Mouse (Mus musculus): ENCODE results near the gene Dctd.

Dctd gene

GRCm38 (mm10) chr8:48098792-48099191 is at the start of gene Dctd:
Dctd (plus strand) TSS chr8:48099092.
- DNase-seq: no peak

- DNase-seq: no peak
These were observed 45.3 kb upstream of the Dctd start for GRCm38 (mm10) chr8:48053611-48054010.

GRCm38 (mm10) chr8:48063526-48064072 is 35.3 kb upstream of the Dctd start:
- DNase-seq: no peak

- no peak for DNase-seq
These were observed 24.7 kb upstream of the Dctd start for GRCm38 (mm10) chr8:48074149-48074548.

GRCm38 (mm10) chr8:48082343-48082742 is 16.5 kb upstream of the Dctd start:
- DNase-seq: no peak

GRCm38 (mm10) chr8:48090661-48091060 is 8.2 kb upstream of the Dctd start:
- no peak for DNase-seq

- no peak for DNase-seq
These were observed 3.5 kb upstream of the Dctd start for GRCm38 (mm10) chr8:48095378-48095777.

- DNase-seq: peak; percentile 64
These were observed 1.6 kb upstream of the Dctd start for GRCm38 (mm10) chr8:48097131-48097794.

GRCm38 (mm10) chr8:48098081-48098639 is 732 bp upstream of the Dctd start:
- no peak for DNase-seq

- no peak for DNase-seq
These were observed 1.4 kb downstream of the Dctd start for GRCm38 (mm10) chr8:48100100-48100787.

- peak; percentile 20 for DNase-seq
These were observed 10.5 kb downstream of the Dctd start for GRCm38 (mm10) chr8:48109373-48109855.

GRCm38 (mm10) chr8:48109856-48110780 is 11.2 kb downstream of the Dctd start:
- peak; percentile 74 for DNase-seq

GRCm38 (mm10) chr8:48114591-48114990 is 15.7 kb downstream of the Dctd start:
- no peak for DNase-seq

GRCm38 (mm10) chr8:48122991-48123390 is 24.1 kb downstream of the Dctd start:
- no peak for DNase-seq

GRCm38 (mm10) chr8:48124857-48125256 is 26.0 kb downstream of the Dctd start:
- no peak for DNase-seq

- no peak for DNase-seq
These were observed 28.1 kb downstream of the Dctd start for GRCm38 (mm10) chr8:48126954-48127353.

- DNase-seq: no peak
These were observed 31.4 kb downstream of the Dctd start for GRCm38 (mm10) chr8:48130266-48130665.

GRCm38 (mm10) chr8:48133321-48133720 is 34.4 kb downstream of the Dctd start:
- no peak for DNase-seq

- no peak for DNase-seq
These were observed 38.1 kb downstream of the Dctd start for GRCm38 (mm10) chr8:48136804-48137650.

- no peak for DNase-seq
These were observed 38.7 kb downstream of the Dctd start for GRCm38 (mm10) chr8:48137651-48137937.

GRCm38 (mm10) chr8:48141023-48141422 is 42.1 kb downstream of the Dctd start:
- no peak for DNase-seq

- DNase-seq: no peak
These were observed 46.9 kb downstream of the Dctd start for GRCm38 (mm10) chr8:48145766-48146165.
